Mouse (Mus musculus) ES-E14 (cell line): ENCODE results near the gene Hist1h2bc.

Source experiments
- CHD2 ChIP-seq: IDR thresholded peaks from 2 replicates; pipeline ENCODE4 v1.6.1; 2014; ENCODE audit warnings: mild to moderate bottlenecking, low read depth, low read length, inconsistent platforms
- HCFC1 ChIP-seq: IDR thresholded peaks from 2 replicates; pipeline ENCODE4 v1.6.1; 2012; ENCODE audit warnings: low read length, inconsistent platforms, borderline replicate concordance; ENCODE audit not compliant: insufficient read depth
- MAFK ChIP-seq: IDR thresholded peaks from 2 replicates; pipeline ENCODE4 v1.6.1; 2014; ENCODE audit warnings: mild to moderate bottlenecking, low read depth, low read length, inconsistent platforms; ENCODE audit not compliant: insufficient read depth
- ZC3H11A ChIP-seq: IDR thresholded peaks from 2 replicates; pipeline ENCODE4 v1.6.1; 2012; ENCODE audit warnings: low read depth, mild to moderate bottlenecking, inconsistent platforms, low read length, borderline replicate concordance
- ZNF384 ChIP-seq: IDR thresholded peaks from 2 replicates; pipeline ENCODE4 v1.6.1; 2012; ENCODE audit warnings: low read depth, low read length, inconsistent platforms

DNA sequence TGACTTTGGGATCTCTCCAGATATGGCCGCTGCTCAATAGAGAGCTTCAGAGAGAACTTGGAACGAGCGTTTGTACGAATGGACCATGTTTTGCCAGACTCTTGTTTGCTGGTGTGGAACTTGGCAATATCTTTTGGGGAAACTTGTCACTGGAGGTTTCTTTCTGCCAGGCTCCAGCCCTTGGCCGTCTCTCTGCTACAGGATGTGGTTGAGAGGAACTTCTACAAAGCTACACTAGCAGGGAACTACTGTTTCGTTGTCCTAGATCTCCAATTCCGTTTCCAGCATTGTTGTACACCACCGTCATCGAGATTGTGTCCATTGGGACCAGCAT is 45.2 kb downstream of the Hist1h2bc start:
- TF ChIP-seq HCFC1: no peak
- TF ChIP-seq ZC3H11A: no peak
- TF ChIP-seq MAFK: no peak
- no peak for TF ChIP-seq CHD2
- no peak for TF ChIP-seq ZNF384
